Mouse (Mus musculus): ENCODE results near the gene Slc30a2.

DNA sequence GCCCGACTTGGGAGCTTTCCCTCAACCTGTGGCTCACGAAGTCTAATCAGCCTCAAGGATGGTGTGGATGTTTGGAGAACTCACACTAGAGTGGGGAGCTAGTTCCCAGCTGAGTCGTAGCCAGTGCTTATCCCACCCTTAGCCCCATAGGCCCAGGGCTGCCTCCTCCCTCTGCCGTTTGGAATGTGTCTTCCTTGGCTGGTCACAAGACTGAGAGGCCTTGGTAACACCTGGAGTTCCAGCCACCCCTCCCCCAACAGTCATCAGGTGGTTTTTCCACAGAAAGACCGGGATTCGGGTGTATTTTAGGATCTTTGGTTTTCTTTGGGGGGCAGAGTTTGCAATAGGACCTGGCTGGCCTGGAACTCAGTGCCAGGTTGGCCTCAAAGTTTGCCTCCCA lies 7.7 kb downstream of the Slc30a2 start:
- TF ChIP-seq CTCF (IDR thresholded peaks at IDR 0.05; ENCODE audit: control insufficient read depth, insufficient read depth, insufficient replicate concordance, low read depth, low read length): no peak
- no peak for TF ChIP-seq POLR2A (IDR thresholded peaks at IDR 0.05; ENCODE audit: control insufficient read depth, low read depth, low read length)
